Mouse (Mus musculus) neutrophil, adult 59 days (primary cell): ENCODE results near the gene H2-M10.1. TPM values are rescaled to one million over a fixed set of nuclear protein-coding genes. Genes with fewer than 3 reads are reported as not detected.

ENCODE experiments used
- total RNA-seq, 2 experiments: library from RNA; stranded (reverse); gene quantifications; 1 replicate in 1 of 2; 2 replicates in 1 of 2; pipeline ENCODE4 v1.2.4; 2023

The H2-M10.1 gene
- total RNA-seq, result not detected

GRCm38 (mm10) chr17:36326055-36326454 is at the start of gene H2-M10.1:
Gene H2-M10.1 (minus strand): TSS chr17:36326155.

GRCm38 (mm10) chr17:36368317-36368716 is 42.4 kb upstream of the H2-M10.1 start, which contains the start of gene H2-M10.3:
Gene H2-M10.3 (minus strand): TSS chr17:36368417.

GRCm38 (mm10) chr17:36286390-36286789 is 39.6 kb downstream of the H2-M10.1 start, which contains the start of gene H2-M10.2:
Gene H2-M10.2 (minus strand): TSS chr17:36286490.

Other genes with a start within 250 kb of the H2-M10.1 start
- under 1 TPM; 0.44 to 0.82 TPM for gene Gm19684, start 204.5 kb downstream of the H2-M10.1 start, total RNA-seq
- under 1 TPM; 0.82 to 0.86 TPM for gene Gm7030, start 196.7 kb downstream of the H2-M10.1 start, total RNA-seq
- gene Gm8909, start 157.6 kb downstream of the H2-M10.1 start, total RNA-seq, result not detected
- gene H2-T3, start 135.9 kb downstream of the H2-M10.1 start, total RNA-seq, result not detected
- gene Rpp21, start 68.1 kb downstream of the H2-M10.1 start, total RNA-seq, result 10 to 100 TPM; 45.3 to 49.0 TPM
- 10 to 100 TPM; 39.3 to 41.4 TPM for gene Trim39, start 53.9 kb downstream of the H2-M10.1 start, total RNA-seq
- gene H2-M10.2, start 39.7 kb downstream of the H2-M10.1 start, total RNA-seq, result not detected
- not detected for gene H2-M10.3, start 42.3 kb upstream of the H2-M10.1 start, total RNA-seq
- gene H2-M10.4, start 136.2 kb upstream of the H2-M10.1 start, total RNA-seq, result not detected
- not detected for gene H2-M11, start 220.9 kb upstream of the H2-M10.1 start, total RNA-seq